Mouse (Mus musculus): ENCODE measurements around the gene Dhtkd1.
A peak's percentile ranks its signal among the peaks of the same experiment; 100 is the strongest.

Gene Dhtkd1

GRCm38 (mm10) chr2:5930291-5931054 lies 12.1 kb downstream of the Dhtkd1 start:
- no peak for DNase-seq (ENCODE audit: low spot score)

GRCm38 (mm10) chr2:5929793-5930192 lies 12.8 kb downstream of the Dhtkd1 start:
- no peak for DNase-seq (ENCODE audit: low spot score)

- no peak for DNase-seq (ENCODE audit: low spot score)
Observed at GRCm38 (mm10) chr2:5927481-5927880, 15.1 kb downstream of the Dhtkd1 start.

GRCm38 (mm10) chr2:5923786-5924185 lies 18.8 kb downstream of the Dhtkd1 start:
- no peak for DNase-seq (ENCODE audit: low spot score)

- no peak for DNase-seq (ENCODE audit: low spot score)
Observed at GRCm38 (mm10) chr2:5922823-5923222, 19.8 kb downstream of the Dhtkd1 start.

- DNase-seq (ENCODE audit: low spot score), result no peak
Observed at GRCm38 (mm10) chr2:5911282-5911965, 31.2 kb downstream of the Dhtkd1 start.

GRCm38 (mm10) chr2:5906625-5907024 lies 36.0 kb downstream of the Dhtkd1 start:
- DNase-seq (ENCODE audit: low spot score), result peak; percentile 51

- no peak for DNase-seq (ENCODE audit: low spot score)
Observed at GRCm38 (mm10) chr2:5906092-5906491, 36.5 kb downstream of the Dhtkd1 start.

GRCm38 (mm10) chr2:5900145-5900544 lies 42.4 kb downstream of the Dhtkd1 start:
- no peak for DNase-seq (ENCODE audit: low spot score)

GRCm38 (mm10) chr2:5894843-5895570 lies 47.6 kb downstream of the Dhtkd1 start, which contains the start of gene Sec61a2:
Sec61a2 (minus strand) TSS chr2:5895432.
- DNase-seq (ENCODE audit: low spot score), result peak; percentile 99

GRCm38 (mm10) chr2:5894296-5894695 lies 48.3 kb downstream of the Dhtkd1 start:
- no peak for DNase-seq (ENCODE audit: low spot score)

GRCm38 (mm10) chr2:5889412-5889811 lies 53.2 kb downstream of the Dhtkd1 start:
- DNase-seq (ENCODE audit: low spot score), result no peak

- DNase-seq (ENCODE audit: low spot score), result no peak
Observed at GRCm38 (mm10) chr2:5888865-5889264, 53.7 kb downstream of the Dhtkd1 start.

- no peak for DNase-seq (ENCODE audit: low spot score)
Observed at GRCm38 (mm10) chr2:5877446-5877845, 65.1 kb downstream of the Dhtkd1 start.

GRCm38 (mm10) chr2:5869746-5870145 lies 72.8 kb downstream of the Dhtkd1 start:
- no peak for DNase-seq (ENCODE audit: low spot score)

- DNase-seq (ENCODE audit: low spot score), result no peak
Observed at GRCm38 (mm10) chr2:5867681-5868080, 74.9 kb downstream of the Dhtkd1 start.

GRCm38 (mm10) chr2:5862834-5863233 lies 79.8 kb downstream of the Dhtkd1 start, which contains the start of gene Gm13199:
Gm13199 (minus strand) TSS chr2:5862934.
- no peak for DNase-seq (ENCODE audit: low spot score)

- no peak for DNase-seq (ENCODE audit: low spot score)
Observed at GRCm38 (mm10) chr2:5851866-5852265, 90.7 kb downstream of the Dhtkd1 start.

GRCm38 (mm10) chr2:5851116-5851515 lies 91.5 kb downstream of the Dhtkd1 start:
- DNase-seq (ENCODE audit: low spot score), result no peak

Measured in spleen, adult 12 weeks (tissue).